Mouse (Mus musculus) limb, embryonic 14.5 days (tissue): ENCODE measurements around the gene Ceacam1. TPM values are rescaled to one million over a fixed set of nuclear protein-coding genes. Genes with fewer than 3 reads are reported as not detected.
"Not testable (repeated sequence)": the region's sequence is repeated elsewhere in the genome, so short reads cannot be mapped to it uniquely, and the experiment has no call there.

Experiments used
- ATAC-seq: fragments of 200-750 bp; cut with Nextera tagmentation; 2 replicates; pipeline ENCODE4 v1.8.0; 2017; ENCODE audit warnings: low read depth, moderate number of reproducible peaks, moderate TSS enrichment; ENCODE audit not compliant: low FRiP score
- DNase-seq: peaks from one replicate; pipeline ENCODE4 v3.0.0-alpha.2; 2015; ENCODE audit warnings: low spot score
- H3K27ac ChIP-seq: fragments of 300-500 bp; sonication (generic); replicated peaks from 2 replicates; pipeline ENCODE4 v1.5.1; 2014; ENCODE audit warnings: low read depth, mild to moderate bottlenecking, low read length, moderate library complexity, mixed read lengths
- H3K27me3 ChIP-seq: fragments of 300-500 bp; sonication (generic); 2 replicates; pipeline ENCODE4 v1.6.1; 2014; ENCODE audit warnings: low read length, mixed read lengths; ENCODE audit not compliant: control insufficient read depth, insufficient read depth
- H3K36me3 ChIP-seq: fragments of 300-500 bp; sonication (generic); 2 replicates; pipeline ENCODE4 v1.6.1; 2014; ENCODE audit warnings: mild to moderate bottlenecking, low read length, moderate library complexity, mixed read lengths; ENCODE audit not compliant: control insufficient read depth, insufficient read depth
- H3K4me1 ChIP-seq: fragments of 300-500 bp; sonication (generic); 2 replicates; pipeline ENCODE4 v1.6.1; 2014; ENCODE audit warnings: antibody characterized with exemption, low read length, mixed read lengths; ENCODE audit not compliant: control insufficient read depth, insufficient read depth
- H3K4me2 ChIP-seq: fragments of 300-500 bp; sonication (generic); replicated peaks from 2 replicates; pipeline ENCODE4 v1.6.1; 2014; ENCODE audit warnings: low read depth, mild to moderate bottlenecking, low read length, moderate library complexity; ENCODE audit not compliant: severe bottlenecking
- H3K4me3 ChIP-seq: fragments of 300-500 bp; sonication (generic); replicated peaks from 2 replicates; pipeline ENCODE4 v1.5.1; 2014; ENCODE audit warnings: low read length
- H3K9ac ChIP-seq: fragments of 300-500 bp; sonication (generic); 2 replicates; pipeline ENCODE4 v1.6.1; 2014; ENCODE audit warnings: mild to moderate bottlenecking, low read depth, low read length, moderate library complexity; ENCODE audit not compliant: severe bottlenecking
- H3K9me3 ChIP-seq: fragments of 300-500 bp; sonication (generic); 2 replicates; pipeline ENCODE4 v1.6.1; 2016; ENCODE audit warnings: low read length; ENCODE audit not compliant: control insufficient read depth
- POLR2A ChIP-seq: fragments of 200-500 bp; IDR thresholded peaks from 2 replicates; pipeline ENCODE4 v1.8.0; 2012; ENCODE audit warnings: inconsistent platforms, mild to moderate bottlenecking, moderate library complexity, borderline replicate concordance; ENCODE audit not compliant: insufficient read depth, insufficient read length; ENCODE audit errors: extremely low read depth
- WGBS: fragments of 180-500 bp; shearing (Covaris S2); extraction: QIAGEN DNeasy Blood & Tissue Kit; methylation state at CpG from one replicate; pipeline ENCODE4 v1.1.7; 2014; 5-methylcytosine and 5-hydroxymethylcytosine counted together
- polyA plus RNA-seq, 2 experiments: library from polyadenylated mRNA; depleted of rRNA in 1 of 2; stranded (reverse) in 1 of 2; unstranded in 1 of 2; fragments of >200 nt; fragmentation: Nextera tagmentation in 1 of 2; extraction: Ambion mirVana in 1 of 2; gene quantifications; 2 replicates each; pipeline versions ENCODE4 v1.2.1 to v1.2.3; 2012 to 2014

The Ceacam1 gene
- polyA plus RNA-seq, 2 experiments, result 1.3 TPM

DNA sequence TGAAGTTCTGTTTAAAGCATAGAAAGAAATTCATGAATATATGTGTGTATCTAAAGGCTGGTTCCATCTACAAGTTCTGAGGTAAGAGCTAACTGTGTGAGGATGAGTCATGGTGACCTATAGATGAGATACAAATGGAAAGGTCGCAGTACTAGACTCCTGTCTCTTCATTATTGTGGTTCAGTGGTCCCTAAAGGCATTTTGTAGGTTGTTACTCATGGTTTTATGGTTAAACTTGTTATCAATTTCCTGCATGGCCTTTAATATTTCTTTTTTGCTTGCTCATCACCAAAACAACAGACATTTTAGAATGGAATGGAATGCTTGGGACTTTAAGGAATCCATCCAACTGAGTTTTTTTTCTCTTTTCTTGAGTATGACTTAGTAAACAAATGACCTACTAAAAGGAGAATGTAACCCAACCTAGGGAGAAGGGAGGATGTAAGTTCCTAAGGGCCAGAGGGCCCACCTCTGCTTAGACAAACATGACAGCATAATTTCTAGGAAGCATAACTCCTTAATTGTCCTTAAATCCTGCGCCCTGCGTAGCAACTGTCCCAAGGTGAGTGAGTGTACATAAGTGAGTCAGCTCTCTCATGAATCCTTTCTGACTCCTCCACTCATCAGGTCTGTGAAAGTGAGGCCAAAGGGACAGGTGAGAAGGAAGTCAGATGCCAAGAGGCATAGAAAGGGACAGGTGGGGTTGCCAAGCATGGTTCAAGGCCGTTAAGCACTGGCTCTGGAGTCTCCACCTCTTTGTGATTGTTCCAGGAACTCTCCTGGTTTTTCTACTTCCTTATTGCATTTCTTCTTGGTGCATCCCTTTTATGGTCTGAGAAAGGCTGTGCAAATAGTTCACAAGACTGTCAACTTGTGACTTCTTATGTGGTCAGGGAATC, 47.3 kb downstream of the Ceacam1 start:
- no peaks in the 10 kb centered on the region for H3K9me3 ChIP-seq
- no peak overlapping the region for H3K4me2 ChIP-seq
- H3K36me3 ChIP-seq, result no peaks in the 10 kb centered on the region
- no peak for TF ChIP-seq POLR2A
- 84% methylated on average over 4 of the region's 4 CpGs for WGBS
- H3K4me3 ChIP-seq, result no peak overlapping the region
- no peak for ATAC-seq
- DNase-seq, result no peak
- H3K27ac ChIP-seq, result no peak overlapping the region
- no peaks in the 10 kb centered on the region for H3K27me3 ChIP-seq
- H3K9ac ChIP-seq, result no peak overlapping the region
- peaks cover 4% of the 10 kb centered on the region; the same call in 1 of the 2 replicates for H3K4me1 ChIP-seq

- Histone ChIP-seq H3K4me2 (no peak overlapping the region), H3K9ac (no peak overlapping the region), H3K4me1 (peaks cover 4% of the 10 kb centered on the region; the same call in 1 of the 2 replicates), H3K4me3 (no peak overlapping the region), H3K36me3 (no peaks in the 10 kb centered on the region), H3K27ac (no peak overlapping the region), H3K27me3 (no peaks in the 10 kb centered on the region), H3K9me3 (no peaks in the 10 kb centered on the region)
- DNase-seq (no peak), ATAC-seq (no peak)
- TF ChIP-seq POLR2A, result no peak
- 85% methylated on average over 3 of the region's 3 CpGs for WGBS
These were observed 49.1 kb downstream of the Ceacam1 start for GRCm38 (mm10) chr7:25428321-25428720.

- Histone ChIP-seq H3K4me2 (no peak overlapping the region), H3K27me3 (no peaks in the 10 kb centered on the region; the same call in 1 of the 2 replicates), H3K4me1 (no peaks in the 10 kb centered on the region), H3K36me3 (no peaks in the 10 kb centered on the region), H3K27ac (no peak overlapping the region), H3K9me3 (no peaks in the 10 kb centered on the region), H3K4me3 (no peak overlapping the region), H3K9ac (no peak overlapping the region)
- DNase-seq (no peak), ATAC-seq (no peak)
- TF ChIP-seq POLR2A, result no peak
- WGBS, result 82% methylated on average over 5 of the region's 5 CpGs
These were observed 50.3 kb downstream of the Ceacam1 start for GRCm38 (mm10) chr7:25427144-25427543.

GRCm38 (mm10) chr7:25426380-25426779, 51.0 kb downstream of the Ceacam1 start:
- not testable (repeated sequence) for H3K4me1 ChIP-seq, H3K4me3 ChIP-seq, H3K9me3 ChIP-seq, H3K27me3 ChIP-seq, H3K27ac ChIP-seq, H3K9ac ChIP-seq, DNase-seq, H3K36me3 ChIP-seq, H3K4me2 ChIP-seq, ATAC-seq
- WGBS, result 87% methylated on average over 4 of the region's 4 CpGs

- WGBS, result 35% methylated on average over 4 of the region's 4 CpGs
- no peak for ATAC-seq
These were observed 53.0 kb downstream of the Ceacam1 start for GRCm38 (mm10) chr7:25424429-25424828.

More at GRCm38 (mm10) chr7:25424429-25424828, 53.0 kb downstream of the Ceacam1 start:
- H3K4me3 ChIP-seq, result no peak overlapping the region
- H3K27ac ChIP-seq, result no peak overlapping the region
- no peak for TF ChIP-seq POLR2A
- no peaks in the 10 kb centered on the region for H3K36me3 ChIP-seq
- H3K9ac ChIP-seq, result no peak overlapping the region
- peak; percentile 87 for DNase-seq
- no peaks in the 10 kb centered on the region; the same call in 1 of the 2 replicates for H3K27me3 ChIP-seq
- H3K9me3 ChIP-seq, result no peaks in the 10 kb centered on the region
- no peaks in the 10 kb centered on the region for H3K4me1 ChIP-seq
- no peak overlapping the region for H3K4me2 ChIP-seq
